Comparison of ENCODE assay signal across 26 mouse cellular contexts in genomic region chr19:4130106-4130505, GRCm38 (mm10). TPM values are rescaled to one million over a fixed set of nuclear protein-coding genes. Genes with fewer than 3 reads are reported as not detected.
DNase-seq lines count a peak whose midpoint lies in the region; ATAC-seq and TF ChIP-seq lines count a peak whose summit lies in the region.
"Had no signal": no experiment of that assay in that cellular context is flagged by ENCODE, and none has a peak within 500 bp of the region (broad histone marks: within the 10 kb centered on the region; RNA-seq: fewer than 3 reads in every experiment).

No protein-coding gene starts in this region.

- peaks cover 27% of the 10 kb centered on the region for H3K4me1 ChIP-seq in heart, embryonic 13.5 days
- H3K4me1 ChIP-seq in liver, embryonic 11.5 days (replicated peaks; ENCODE audit: control insufficient read depth, insufficient read depth, low read length): peaks cover 26% of the 10 kb centered on the region
- H3K4me1 ChIP-seq in liver, postnatal 0 days (ENCODE audit: insufficient read depth): peaks cover 26% of the 10 kb centered on the region

- intact Hi-C loops in left cerebral cortex, postnatal 25 days (cut with DNase I): loop anchor here (2.0 kb wide), 1 partner anchor 17 kb away; no protein-coding TSS in a partner anchor

- ATAC-seq in heart, embryonic 13.5 days (ENCODE audit: extremely low read depth, insufficient number of reproducible peaks, low FRiP score, low TSS enrichment): no peak
- ATAC-seq in liver, embryonic 11.5 days (replicated peaks; ENCODE audit: low FRiP score): no peak
- ATAC-seq in erythroblast, adult 5-6 weeks (replicated peaks; ENCODE audit: low FRiP score, poor library complexity, severe bottlenecking): 0 out of 2 replicates have a peak, but pooled peaks have one; percentile 6
- ATAC-seq in liver, postnatal 0 days: no peak
- no peak for ATAC-seq in megakaryocyte, adult 5-6 weeks (ENCODE audit: poor library complexity, severe bottlenecking)
- ATAC-seq: forebrain, postnatal 0 days had no signal

- no peak for DNase-seq in heart, adult 18-20 months
- no peak for DNase-seq in liver, embryonic 11.5 days (ENCODE audit: low spot score)
- no peak for DNase-seq in liver
- DNase-seq in liver, postnatal 0 days: no peak
- no peak for DNase-seq in left cerebral cortex, postnatal 25 days (ENCODE audit: low spot score in 2 of 2)
- DNase-seq: adrenal gland, adult 2 months; cerebellum, adult 9-11 months; forebrain, postnatal 0 days; lung, embryonic 14.5 days; lung, postnatal 36 days; right cerebral cortex, adult 18-20 months had no signal

- 59% methylated on average over 4 of the region's 4 CpGs for WGBS in heart, embryonic 13.5 days
- 84% methylated on average over 4 of the region's 4 CpGs for WGBS in liver, embryonic 11.5 days
- 81% methylated on average over 4 of the region's 4 CpGs for WGBS in liver, postnatal 0 days (ENCODE audit: insufficient replicate concordance)

- no peak overlapping the region for H3K4me3 ChIP-seq in heart, embryonic 13.5 days
- no peak overlapping the region; the same call in 1 of the 2 replicates for H3K4me3 ChIP-seq in liver, embryonic 11.5 days (ENCODE audit: low read depth, low read length)
- H3K4me3 ChIP-seq in liver, postnatal 0 days (ENCODE audit: low read depth, low read length): peak overlapping the region; percentile 53
- H3K4me3 ChIP-seq: embryonic facial prominence, embryonic 12.5 days; forebrain, embryonic 10.5 days; kidney, embryonic 15.5 days; limb, embryonic 12.5 days; neural tube, embryonic 13.5 days had no signal

- no peaks in the 10 kb centered on the region for H3K9me3 ChIP-seq in heart, embryonic 13.5 days
- no peaks in the 10 kb centered on the region for H3K9me3 ChIP-seq in liver, embryonic 11.5 days (ENCODE audit: control insufficient read depth, low read length)
- no peaks in the 10 kb centered on the region for H3K9me3 ChIP-seq in liver, postnatal 0 days (ENCODE audit: low read length)
- H3K9me3 ChIP-seq: embryonic facial prominence, embryonic 12.5 days; forebrain, embryonic 10.5 days; kidney, embryonic 15.5 days; limb, embryonic 12.5 days; neural tube, embryonic 13.5 days had no signal

- 0 out of 2 replicates have a peak overlapping the region, but pooled peaks have one; percentile 35 for H3K9ac ChIP-seq in heart, embryonic 13.5 days
- H3K9ac ChIP-seq in liver, embryonic 11.5 days (ENCODE audit: low read depth, low read length): no peak overlapping the region
- H3K9ac ChIP-seq in liver, postnatal 0 days (replicated peaks): peak overlapping the region; percentile 55
- H3K9ac ChIP-seq: embryonic facial prominence, embryonic 12.5 days; forebrain, postnatal 0 days; hindbrain, embryonic 14.5 days; kidney, embryonic 15.5 days; limb, embryonic 12.5 days; lung, embryonic 14.5 days; neural tube, embryonic 13.5 days had no signal

- peak overlapping the region; percentile 20 for H3K27ac ChIP-seq in heart, embryonic 13.5 days (replicated peaks)
- H3K27ac ChIP-seq in liver, embryonic 11.5 days (ENCODE audit: low read depth, low read length): no peak overlapping the region
- peak overlapping the region; percentile 42; the same call in 1 of the 2 replicates for H3K27ac ChIP-seq in liver, postnatal 0 days (ENCODE audit: low read depth)
- H3K27ac ChIP-seq: embryonic facial prominence, embryonic 12.5 days; forebrain, embryonic 10.5 days; hindbrain, embryonic 14.5 days; kidney, embryonic 15.5 days; limb, embryonic 12.5 days; neural tube, embryonic 13.5 days; stomach, postnatal 0 days had no signal

- peaks cover 57% of the 10 kb centered on the region for H3K36me3 ChIP-seq in heart, embryonic 13.5 days
- H3K36me3 ChIP-seq in liver, embryonic 11.5 days (ENCODE audit: control insufficient read depth, insufficient read depth, low read length): peaks cover 14% of the 10 kb centered on the region
- H3K36me3 ChIP-seq in liver, postnatal 0 days (replicated peaks; ENCODE audit: insufficient read depth, low read length): peaks cover 46% of the 10 kb centered on the region

- no peak for TF ChIP-seq CTCF in liver, postnatal 0 days (IDR thresholded peaks at IDR 0.05; ENCODE audit: low read depth)

- no peak overlapping the region for H3K4me2 ChIP-seq in heart, embryonic 13.5 days
- H3K4me2 ChIP-seq in liver, embryonic 11.5 days: peak overlapping the region; percentile 47
- peak overlapping the region; percentile 73 for H3K4me2 ChIP-seq in liver, postnatal 0 days (ENCODE audit: low read depth, low read length)
- H3K4me2 ChIP-seq: embryonic facial prominence, embryonic 12.5 days; hindbrain, embryonic 14.5 days; kidney, embryonic 15.5 days; limb, embryonic 12.5 days; lung, embryonic 14.5 days; neural tube, embryonic 13.5 days had no signal

- H3K27me3 ChIP-seq in heart, embryonic 13.5 days (replicated peaks): no peaks in the 10 kb centered on the region
- H3K27me3 ChIP-seq in liver, embryonic 11.5 days (replicated peaks; ENCODE audit: control insufficient read depth, insufficient read depth, low read length): no peaks in the 10 kb centered on the region
- H3K27me3 ChIP-seq in liver, postnatal 0 days (ENCODE audit: insufficient read depth, low read length): no peaks in the 10 kb centered on the region
- H3K27me3 ChIP-seq: embryonic facial prominence, embryonic 12.5 days; kidney, embryonic 15.5 days; limb, embryonic 12.5 days; neural tube, embryonic 13.5 days had no signal

- no peak for TF ChIP-seq EP300 in liver, postnatal 0 days (IDR thresholded peaks at IDR 0.05; ENCODE audit: low read depth)

RNA-seq across cellular contexts. Expression of gene Aip, which starts 4.4 kb away (rescaled TPM):
- 84.3 and 96.3 TPM in 2 replicates for polyA plus RNA-seq in heart, embryonic 13.5 days (2015; fragmentation: Nextera tagmentation; extraction: Ambion mirVana)
- total RNA-seq in heart, adult 18-20 months (2021): 10 to 100 TPM; 62.1 to 63.2 TPM
- polyA plus RNA-seq in liver, embryonic 11.5 days (2014; fragmentation: Nextera tagmentation; extraction: Ambion mirVana): 56.2 and 61.8 TPM in 2 replicates
- 35.7 and 52.1 TPM in 2 replicates for total RNA-seq in erythroblast, adult 5-6 weeks (2015; ENCODE audit: low replicate concordance)
- 20.9 and 49.9 TPM in 2 replicates for total RNA-seq in erythroblast, adult 5-6 weeks (2017; ENCODE audit: low replicate concordance)
- 23.1 and 26.8 TPM in 2 replicates for polyA plus RNA-seq in liver, postnatal 0 days (2015; fragmentation: Nextera tagmentation; extraction: Ambion mirVana)
- total RNA-seq in megakaryocyte, adult 5-6 weeks (2015): 111 and 139 TPM in 2 replicates
- 72.5 and 76.7 TPM in 2 replicates for total RNA-seq in megakaryocyte, adult 5-6 weeks (2017)
- 100 to 1,000 TPM; 116 to 118 TPM for total RNA-seq in left cerebral cortex, postnatal 25 days (2021)

RNA-seq across cellular contexts. Expression of gene Gpr152, which starts 9.5 kb away (rescaled TPM):
- polyA plus RNA-seq in heart, embryonic 13.5 days (2015; fragmentation: Nextera tagmentation; extraction: Ambion mirVana): not detected in 2 replicates
- total RNA-seq in heart, adult 18-20 months (2021): under 1 TPM in 1 of 2 experiments, not detected in 1; 0.08 TPM
- not detected in 2 replicates for polyA plus RNA-seq in liver, embryonic 11.5 days (2014; fragmentation: Nextera tagmentation; extraction: Ambion mirVana)
- total RNA-seq in erythroblast, adult 5-6 weeks (2015; ENCODE audit: low replicate concordance): not detected in 2 replicates
- not detected in 2 replicates for total RNA-seq in erythroblast, adult 5-6 weeks (2017; ENCODE audit: low replicate concordance)
- polyA plus RNA-seq in liver, postnatal 0 days (2015; fragmentation: Nextera tagmentation; extraction: Ambion mirVana): not detected in 2 replicates
- total RNA-seq in megakaryocyte, adult 5-6 weeks (2015): not detected in 2 replicates
- not detected in 2 replicates for total RNA-seq in megakaryocyte, adult 5-6 weeks (2017)
- total RNA-seq in left cerebral cortex, postnatal 25 days (2021): not detected
- total RNA-seq: gastrocnemius, adult 18-20 months; layer of hippocampus, postnatal 10 days had no signal
- polyA plus RNA-seq: C2C12; embryonic facial prominence, embryonic 12.5 days; forebrain, embryonic 10.5 days; forebrain, postnatal 0 days; hindbrain, embryonic 14.5 days; intestine, embryonic 14.5 days; kidney, embryonic 15.5 days; large intestine, adult 2 months; limb, embryonic 12.5 days; lung, embryonic 14.5 days; neural tube, embryonic 13.5 days; stomach, postnatal 0 days had no signal

RNA-seq across cellular contexts. Expression of gene Cabp4, which starts 13.7 kb away (rescaled TPM):
- polyA plus RNA-seq in heart, embryonic 13.5 days (2015; fragmentation: Nextera tagmentation; extraction: Ambion mirVana): not detected in 2 replicates
- total RNA-seq in heart, adult 18-20 months (2021): under 1 TPM; 0.12 to 0.13 TPM
- 0.21 TPM in 1 of 2 replicates, not detected in the other for polyA plus RNA-seq in liver, embryonic 11.5 days (2014; fragmentation: Nextera tagmentation; extraction: Ambion mirVana)
- not detected in 2 replicates for total RNA-seq in erythroblast, adult 5-6 weeks (2015; ENCODE audit: low replicate concordance)
- 0.43 TPM in 1 of 2 replicates, not detected in the other for total RNA-seq in erythroblast, adult 5-6 weeks (2017; ENCODE audit: low replicate concordance)
- polyA plus RNA-seq in liver, postnatal 0 days (2015; fragmentation: Nextera tagmentation; extraction: Ambion mirVana): 0.11 and 0.15 TPM in 2 replicates
- 0.14 and 0.22 TPM in 2 replicates for total RNA-seq in megakaryocyte, adult 5-6 weeks (2015)
- not detected in 2 replicates for total RNA-seq in megakaryocyte, adult 5-6 weeks (2017)
- not detected for total RNA-seq in left cerebral cortex, postnatal 25 days (2021)
- total RNA-seq: forebrain, postnatal 0 days; gastrocnemius, adult 18-20 months had no signal
- polyA plus RNA-seq: embryonic facial prominence, embryonic 12.5 days; forebrain, embryonic 10.5 days; intestine, embryonic 14.5 days; stomach, postnatal 0 days had no signal

RNA-seq across cellular contexts. Expression of gene Coro1b, which starts 18.3 kb away (rescaled TPM):
- 107 and 122 TPM in 2 replicates for polyA plus RNA-seq in heart, embryonic 13.5 days (2015; fragmentation: Nextera tagmentation; extraction: Ambion mirVana)
- total RNA-seq in heart, adult 18-20 months (2021): 10 to 100 TPM; 38.3 to 47.6 TPM
- polyA plus RNA-seq in liver, embryonic 11.5 days (2014; fragmentation: Nextera tagmentation; extraction: Ambion mirVana): 126 and 132 TPM in 2 replicates
- total RNA-seq in erythroblast, adult 5-6 weeks (2015; ENCODE audit: low replicate concordance): 55.8 and 69.6 TPM in 2 replicates
- total RNA-seq in erythroblast, adult 5-6 weeks (2017; ENCODE audit: low replicate concordance): 19.1 and 22.6 TPM in 2 replicates
- polyA plus RNA-seq in liver, postnatal 0 days (2015; fragmentation: Nextera tagmentation; extraction: Ambion mirVana): 63.0 and 64.4 TPM in 2 replicates
- 279 and 345 TPM in 2 replicates for total RNA-seq in megakaryocyte, adult 5-6 weeks (2015)
- 142 and 161 TPM in 2 replicates for total RNA-seq in megakaryocyte, adult 5-6 weeks (2017)
- total RNA-seq in left cerebral cortex, postnatal 25 days (2021): 10 to 100 TPM; 75.6 to 82.8 TPM

RNA-seq across cellular contexts. Expression of gene Ptprcap, which starts 23.3 kb away (rescaled TPM):
- 1.2 and 1.4 TPM in 2 replicates for polyA plus RNA-seq in heart, embryonic 13.5 days (2015; fragmentation: Nextera tagmentation; extraction: Ambion mirVana)
- total RNA-seq in heart, adult 18-20 months (2021): 1 to 10 TPM in 1 of 2 experiments, under 1 TPM in 1; 0.69 to 8.4 TPM
- polyA plus RNA-seq in liver, embryonic 11.5 days (2014; fragmentation: Nextera tagmentation; extraction: Ambion mirVana): 38.7 and 41.1 TPM in 2 replicates
- total RNA-seq in erythroblast, adult 5-6 weeks (2015; ENCODE audit: low replicate concordance): 22.9 and 36.6 TPM in 2 replicates
- 7.7 and 8.3 TPM in 2 replicates for total RNA-seq in erythroblast, adult 5-6 weeks (2017; ENCODE audit: low replicate concordance)
- 35.7 and 35.8 TPM in 2 replicates for polyA plus RNA-seq in liver, postnatal 0 days (2015; fragmentation: Nextera tagmentation; extraction: Ambion mirVana)
- total RNA-seq in megakaryocyte, adult 5-6 weeks (2015): 30.5 and 42.1 TPM in 2 replicates
- total RNA-seq in megakaryocyte, adult 5-6 weeks (2017): 43.9 and 44.8 TPM in 2 replicates
- 1 to 10 TPM; 1.1 to 2.0 TPM for total RNA-seq in left cerebral cortex, postnatal 25 days (2021)
- total RNA-seq: gastrocnemius, adult 18-20 months had no signal
- polyA plus RNA-seq: forebrain, embryonic 10.5 days had no signal
